Mouse (Mus musculus): ENCODE data around the gene Rgr.

- no peak for TF ChIP-seq CTCF (IDR thresholded peaks at IDR 0.05; ENCODE audit: low read depth)
- no peak for TF ChIP-seq EP300 (IDR thresholded peaks at IDR 0.05; ENCODE audit: low read depth)
Observed at GRCm38 (mm10) chr14:36985693-36986092, 63.1 kb downstream of the Rgr start.
